Mouse (Mus musculus): Measurements from ENCODE around the gene Sept4. TPM values are rescaled to one million over a fixed set of nuclear protein-coding genes. Genes with fewer than 3 reads are reported as not detected.

Gene Sept4
- polyA plus RNA-seq, 3 experiments from 2014 or later = 0.28 to 1.9 (median 1.8) TPM

- no peak for ATAC-seq
These were observed 11.0 kb downstream of the Sept4 start for GRCm38 (mm10) chr11:87579713-87580112.

- no peak for ATAC-seq
These were observed 11.9 kb downstream of the Sept4 start for GRCm38 (mm10) chr11:87580543-87581085.

- ATAC-seq = no peak
These were observed 12.6 kb downstream of the Sept4 start for GRCm38 (mm10) chr11:87581161-87581865.

- no peak for ATAC-seq
These were observed 13.4 kb downstream of the Sept4 start for GRCm38 (mm10) chr11:87581933-87582710.

- no peak for ATAC-seq
These were observed 14.8 kb downstream of the Sept4 start for GRCm38 (mm10) chr11:87583291-87584034.

- ATAC-seq = no peak
These were observed 16.2 kb downstream of the Sept4 start for GRCm38 (mm10) chr11:87584711-87585505.

- ATAC-seq = no peak
These were observed 18.6 kb downstream of the Sept4 start for GRCm38 (mm10) chr11:87587211-87587874.

- ATAC-seq = no peak
These were observed 20.9 kb downstream of the Sept4 start for GRCm38 (mm10) chr11:87589605-87590004.

GRCm38 (mm10) chr11:87590841-87591525 is 22.3 kb downstream of the Sept4 start:
- ATAC-seq = no peak

- ATAC-seq = peak; percentile 92
These were observed 23.0 kb downstream of the Sept4 start, which contains the start of gene Mtmr4 for GRCm38 (mm10) chr11:87591526-87592353. Gene Mtmr4 (plus strand): TSS chr11:87592162.

- no peak for ATAC-seq
These were observed 23.6 kb downstream of the Sept4 start for GRCm38 (mm10) chr11:87592354-87592695.

- ATAC-seq = no peak
These were observed 24.3 kb downstream of the Sept4 start for GRCm38 (mm10) chr11:87592713-87593598.

GRCm38 (mm10) chr11:87595327-87595841 is 26.7 kb downstream of the Sept4 start:
- ATAC-seq = no peak

- ATAC-seq = no peak
These were observed 27.3 kb downstream of the Sept4 start for GRCm38 (mm10) chr11:87595976-87596375.

GRCm38 (mm10) chr11:87596492-87596891 is 27.8 kb downstream of the Sept4 start:
- ATAC-seq = no peak

GRCm38 (mm10) chr11:87597061-87597460 is 28.4 kb downstream of the Sept4 start:
- no peak for ATAC-seq

GRCm38 (mm10) chr11:87599395-87600089 is 30.8 kb downstream of the Sept4 start:
- no peak for ATAC-seq

- ATAC-seq = no peak
These were observed 31.7 kb downstream of the Sept4 start for GRCm38 (mm10) chr11:87600322-87600853.

Data from inflammation-experienced regulatory T-cells, adult 6 months (primary cell).